Mouse (Mus musculus) gastrocnemius, adult 2 months (tissue): ENCODE results near the gene Ipo4. TPM values are rescaled to one million over a fixed set of nuclear protein-coding genes. Genes with fewer than 3 reads are reported as not detected.

Source experiments
- DNase-seq: peaks from one replicate; pipeline ENCODE4 v3.0.0; 2022
- H3K27ac ChIP-seq: fragments of 200-600 bp; 2 replicates; pipeline ENCODE4 v1.8.1; 2022; ENCODE audit warnings: mild to moderate bottlenecking
- H3K4me3 ChIP-seq: fragments of 200-600 bp; 2 replicates; pipeline ENCODE4 v1.8.1; 2022; ENCODE audit warnings: mild to moderate bottlenecking, moderate library complexity
- CTCF ChIP-seq: fragments of 200-600 bp; IDR thresholded peaks from 2 replicates; pipeline ENCODE4 v1.8.1; 2022; ENCODE audit warnings: antibody characterized with exemption, mild to moderate bottlenecking, moderate library complexity
- intact Hi-C: fragments of 180-260 bp; cut with DNase I; formaldehyde crosslinking; loops from one replicate; pipeline ENCODE4 v1.15.1; 2025
- total RNA-seq, 2 experiments: library from RNA; stranded (reverse); gene quantifications; 2 replicates each; pipeline ENCODE4 v1.2.3; 2021

Gene Ipo4
- total RNA-seq, 2 experiments from 2014 or later = 73.2 to 81.0 TPM

DNA sequence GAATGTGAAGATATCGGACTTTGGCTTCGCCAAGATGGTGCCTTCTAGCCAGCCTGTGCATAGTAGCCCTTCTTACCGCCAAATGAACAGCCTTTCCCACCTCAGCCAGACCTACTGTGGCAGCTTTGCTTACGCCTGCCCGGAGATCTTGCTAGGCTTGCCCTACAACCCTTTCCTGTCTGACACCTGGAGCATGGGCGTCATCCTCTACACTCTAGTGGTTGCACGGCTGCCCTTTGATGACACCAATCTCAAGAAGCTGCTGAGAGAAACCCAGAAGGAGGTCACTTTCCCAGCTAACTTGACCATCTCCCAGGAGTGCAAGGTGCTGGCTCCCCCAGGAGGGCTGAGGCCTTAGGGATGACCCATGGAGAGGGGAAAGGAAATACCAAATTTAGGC lies 15.8 kb upstream of the Ipo4 start:
- DNase-seq = no peak
- intact Hi-C loops = no loop called here
- no peak overlapping the region for H3K4me3 ChIP-seq
- H3K27ac ChIP-seq = no peak overlapping the region
- no peak for TF ChIP-seq CTCF

DNA sequence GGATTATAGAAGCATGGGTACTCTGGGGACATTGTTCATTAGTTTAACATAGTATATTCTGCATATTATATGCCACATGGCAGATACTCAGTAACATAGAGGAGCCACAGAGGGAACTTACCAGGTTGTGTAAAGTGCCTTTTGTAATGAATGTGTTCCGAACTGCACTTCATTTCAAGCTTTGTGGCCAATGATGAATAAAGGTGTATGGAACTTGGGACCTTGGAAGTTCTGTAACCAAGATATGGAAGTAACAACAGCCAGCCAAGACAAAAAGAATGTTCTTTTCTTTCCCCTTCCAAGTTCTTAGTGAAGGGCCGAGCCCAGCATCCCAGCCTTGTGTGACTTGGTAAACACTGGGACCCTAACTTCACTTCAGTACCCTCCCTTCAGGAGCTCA lies 14.1 kb upstream of the Ipo4 start, which contains the start of gene Tssk4:
Gene Tssk4, plus strand, starts transcription at position 301 of the 400 bp plus-strand sequence.
- intact Hi-C loops = no loop called here
- Histone ChIP-seq H3K27ac (no peak within 1 kb of the TSS), H3K4me3 (no peak within 1 kb of the TSS)
- TF ChIP-seq CTCF = no peak
- no peak for DNase-seq

DNA sequence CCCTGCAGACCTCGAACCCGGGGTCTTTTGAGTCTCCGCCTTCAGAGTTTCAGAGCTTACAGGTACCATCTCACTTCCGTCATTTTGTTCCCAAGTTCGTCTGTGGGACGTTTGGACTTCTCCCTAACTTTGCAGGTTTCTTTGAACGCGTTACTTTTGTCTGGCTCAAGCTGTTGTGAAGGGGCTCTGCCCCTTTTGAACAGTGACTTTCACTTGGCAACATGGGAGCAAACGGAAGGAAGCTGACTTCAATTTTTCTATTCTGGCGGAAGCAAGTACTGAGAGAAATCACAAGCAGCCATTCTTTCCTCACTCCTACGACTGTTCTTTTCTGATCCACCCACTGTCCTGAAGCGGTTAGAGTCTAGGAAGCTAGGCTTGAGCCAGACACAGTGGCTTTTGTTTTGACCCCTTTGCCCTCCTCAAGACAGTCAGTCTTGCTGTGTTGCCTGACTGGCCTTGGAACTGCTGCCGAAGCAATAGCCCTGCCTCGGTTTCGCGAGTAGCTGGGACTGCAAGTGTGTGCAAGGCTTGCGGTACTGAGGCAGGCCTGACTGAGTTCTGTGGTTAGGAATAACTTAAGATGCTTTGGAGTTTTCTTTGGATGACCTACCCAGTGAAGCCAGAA lies 8.6 kb upstream of the Ipo4 start:
- no peak for DNase-seq
- no peak for TF ChIP-seq CTCF
- Histone ChIP-seq H3K4me3 (peak overlapping the region; percentile 94), H3K27ac (peak overlapping the region; percentile 100)
- intact Hi-C loops = no loop called here

DNA sequence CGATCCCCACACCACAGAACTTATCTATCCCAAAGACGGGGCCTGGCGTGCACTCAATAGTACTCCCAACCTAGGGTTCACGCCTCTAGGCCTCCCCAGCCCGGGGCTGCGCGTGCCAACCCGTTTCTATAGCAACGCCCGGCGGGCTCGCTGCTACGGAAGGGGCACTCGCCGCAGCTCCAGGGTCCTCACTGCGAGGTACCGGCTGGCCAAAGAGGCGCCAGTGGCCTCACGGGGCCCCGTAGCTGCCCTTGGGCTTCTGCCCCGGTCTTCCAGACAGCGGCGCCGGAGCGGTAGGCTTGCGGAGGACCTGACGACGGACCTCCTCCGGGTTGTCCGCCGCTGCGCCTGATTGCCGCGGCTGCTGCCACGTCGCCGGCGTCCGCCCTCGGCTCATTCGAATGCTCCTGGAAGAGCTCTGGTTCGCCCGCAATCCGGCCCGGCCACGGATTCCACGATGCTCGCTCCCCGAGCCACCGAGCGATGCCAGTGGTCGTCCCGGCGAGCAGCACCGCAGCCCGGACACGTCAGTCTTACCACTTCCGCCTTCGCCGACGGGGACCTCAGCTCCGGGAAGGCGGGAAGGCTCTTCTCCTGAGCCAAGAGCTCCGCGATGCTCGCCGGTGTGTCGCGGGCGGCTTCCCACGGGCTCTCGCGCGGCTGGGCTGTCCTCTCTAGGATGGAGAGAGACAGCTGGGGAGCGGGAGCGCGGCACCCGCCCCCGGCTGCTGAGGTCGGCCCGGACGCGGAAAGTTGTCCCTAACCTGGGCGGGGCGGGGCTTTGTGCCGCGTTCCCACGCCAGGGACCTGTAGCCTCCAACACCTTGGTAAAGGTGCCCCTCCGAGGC lies 7.5 kb upstream of the Ipo4 start, which contains the start of gene Tm9sf1:
Gene Tm9sf1, minus strand, starts transcription at position 747 of the 848 bp plus-strand sequence.
- peak; percentile 90 for DNase-seq
- no peak; the same call in 1 of the 2 replicates for TF ChIP-seq CTCF
- intact Hi-C loops = no loop called here
- peak within 1 kb of the TSS; percentile 100 for H3K27ac ChIP-seq
- H3K4me3 ChIP-seq = peak within 1 kb of the TSS; percentile 94

DNA sequence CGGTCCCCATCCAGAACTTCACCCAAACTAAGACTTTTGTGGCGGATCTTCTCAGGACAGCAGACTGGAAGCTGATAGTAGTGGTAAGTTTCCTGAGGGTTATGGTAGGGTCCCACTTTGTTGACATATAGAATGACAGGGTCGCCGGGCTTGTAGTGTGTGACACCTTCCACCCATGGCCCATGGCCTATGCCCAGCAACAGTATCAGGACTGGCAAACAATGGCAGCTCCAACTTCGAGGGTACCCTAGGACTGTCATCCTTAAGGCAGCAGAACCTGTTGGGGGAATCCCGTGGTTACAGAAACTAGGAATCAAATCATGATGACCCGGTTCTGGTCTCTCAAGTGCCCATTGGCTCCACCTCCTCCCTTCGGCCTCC lies 6.9 kb upstream of the Ipo4 start:
- no peak for TF ChIP-seq CTCF
- intact Hi-C loops = no loop called here
- Histone ChIP-seq H3K27ac (peak overlapping the region; percentile 100), H3K4me3 (peak overlapping the region; percentile 94)
- DNase-seq = no peak

DNA sequence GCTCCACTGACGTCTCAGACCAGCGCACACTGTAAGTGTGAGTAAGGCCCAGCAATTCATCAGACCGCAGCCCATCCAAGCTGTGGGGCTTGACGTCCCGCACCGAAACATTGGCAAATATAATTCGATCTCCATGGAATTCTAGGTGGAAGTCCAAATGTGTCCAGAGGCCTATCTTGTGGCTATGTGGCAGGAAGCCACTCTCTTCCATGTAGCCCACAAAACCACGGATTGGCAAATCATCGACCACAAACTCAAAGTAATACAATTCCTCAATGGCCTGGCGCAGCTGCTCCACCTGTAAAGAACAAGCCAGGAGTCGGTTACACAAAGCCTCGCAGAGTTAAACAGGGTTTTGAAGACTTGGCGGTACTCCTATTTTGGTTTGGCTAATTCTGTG lies 5.5 kb upstream of the Ipo4 start:
- no peak for DNase-seq
- Histone ChIP-seq H3K4me3 (no peak overlapping the region), H3K27ac (no peak overlapping the region)
- intact Hi-C loops = no loop called here
- no peak for TF ChIP-seq CTCF

DNA sequence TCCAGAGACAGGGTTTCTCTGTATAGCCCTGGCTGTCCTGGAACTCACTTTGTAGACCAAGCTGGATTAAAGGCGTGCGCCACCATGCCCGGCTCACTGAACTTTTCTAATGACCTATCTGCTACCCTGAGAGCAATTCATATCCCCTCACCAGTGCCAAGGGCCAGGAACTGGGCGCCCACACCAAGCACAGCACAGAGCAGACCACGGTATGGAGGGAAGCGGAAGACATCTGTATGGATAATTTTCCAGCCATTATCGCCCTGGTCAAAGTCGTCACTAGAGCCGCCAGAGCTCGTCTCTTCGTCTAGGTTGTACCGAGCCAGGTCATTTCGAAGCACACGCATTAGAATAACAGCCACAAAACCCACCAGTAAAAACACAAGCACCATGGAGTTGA lies 5.1 kb upstream of the Ipo4 start:
- Histone ChIP-seq H3K27ac (no peak overlapping the region), H3K4me3 (no peak overlapping the region)
- DNase-seq = no peak
- intact Hi-C loops = no loop called here
- no peak for TF ChIP-seq CTCF

DNA sequence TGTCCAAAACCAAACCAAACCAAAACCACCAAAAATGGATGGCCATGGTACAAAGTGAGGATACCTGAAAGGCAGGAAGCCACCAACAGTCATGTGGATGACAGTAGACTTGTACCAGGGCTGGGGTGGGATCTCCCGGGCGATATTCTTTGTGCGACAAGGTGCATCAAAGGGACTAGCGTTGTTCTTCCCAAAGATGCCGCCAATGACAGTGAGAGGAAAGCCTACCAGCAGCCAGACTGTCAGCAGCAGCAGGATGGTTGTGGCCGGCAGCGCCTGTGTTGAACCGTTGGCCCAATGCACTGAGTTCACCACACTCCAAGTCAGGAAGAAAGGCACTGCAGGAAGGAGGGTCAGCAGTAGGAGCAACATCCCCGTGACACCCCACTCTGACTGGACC lies 2.0 kb upstream of the Ipo4 start, which contains the start of gene Gm49378:
Gene Gm49378, minus strand, starts transcription at position 101 of the 400 bp plus-strand sequence.
- no peak within 1 kb of the TSS for H3K27ac ChIP-seq
- no peak for DNase-seq
- intact Hi-C loops = no loop called here
- H3K4me3 ChIP-seq = no peak within 1 kb of the TSS
- TF ChIP-seq CTCF = no peak

DNA sequence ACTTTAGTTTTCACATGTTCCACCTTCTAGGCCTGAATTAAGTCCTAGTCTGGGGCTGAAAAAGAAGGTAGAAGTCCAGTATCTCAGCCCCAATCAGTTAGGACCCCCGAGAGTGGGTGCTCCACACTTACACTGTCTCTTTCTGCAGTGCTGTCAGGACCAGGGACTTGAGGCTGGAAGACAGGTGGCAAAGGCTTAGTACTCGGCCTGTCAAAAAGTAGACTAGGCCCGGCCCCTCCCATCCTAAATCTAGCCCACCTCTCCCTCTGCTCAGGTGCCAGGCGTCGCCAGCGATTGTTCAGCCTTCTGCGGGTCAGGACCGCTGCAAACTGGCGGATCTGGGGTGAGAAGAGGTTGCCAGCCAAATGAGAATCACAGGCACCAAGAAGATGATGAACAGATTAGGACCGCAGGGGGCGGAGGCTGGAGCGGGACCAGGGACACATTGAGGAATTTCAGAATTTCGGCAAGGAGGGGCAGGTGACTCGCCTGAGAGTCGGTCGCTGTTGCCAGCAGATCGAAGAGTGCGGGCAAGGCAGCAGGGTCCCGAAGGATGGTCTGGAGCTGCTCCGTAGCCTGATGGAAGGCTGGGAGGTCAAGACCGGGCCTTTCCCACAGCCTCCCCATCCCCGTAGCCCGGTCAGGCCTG lies 759 bp downstream of the Ipo4 start:
- peak overlapping the region; percentile 84 for H3K4me3 ChIP-seq
- intact Hi-C loops = no loop called here
- TF ChIP-seq CTCF = no peak
- H3K27ac ChIP-seq = peak overlapping the region; percentile 87
- DNase-seq = no peak

DNA sequence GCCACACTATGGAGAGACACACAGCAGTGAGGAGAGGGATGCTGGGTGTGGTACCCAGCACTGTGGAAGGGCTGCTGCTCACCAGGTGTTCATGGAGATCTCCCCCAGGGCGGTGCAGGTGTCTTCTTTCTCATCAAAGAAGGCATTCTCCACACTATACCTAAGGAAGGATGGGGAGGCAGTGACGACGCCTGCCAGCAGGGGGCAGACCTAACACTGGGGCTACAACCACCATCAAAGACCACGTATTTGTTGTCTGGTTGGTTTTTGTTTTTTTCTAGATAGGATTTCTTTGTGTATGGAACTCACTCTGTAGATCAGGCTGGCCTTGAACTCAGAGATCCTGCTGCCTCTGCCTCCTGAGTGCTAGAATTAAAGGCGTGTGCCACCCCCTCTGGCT lies 6.4 kb downstream of the Ipo4 start:
- peak; percentile 70 for DNase-seq
- intact Hi-C loops = loop anchor here (2.0 kb wide), 1 partner anchor 113 kb away; no protein-coding TSS in a partner anchor
- Histone ChIP-seq H3K27ac (no peak overlapping the region), H3K4me3 (no peak overlapping the region)
- peak; percentile 90 for TF ChIP-seq CTCF

DNA sequence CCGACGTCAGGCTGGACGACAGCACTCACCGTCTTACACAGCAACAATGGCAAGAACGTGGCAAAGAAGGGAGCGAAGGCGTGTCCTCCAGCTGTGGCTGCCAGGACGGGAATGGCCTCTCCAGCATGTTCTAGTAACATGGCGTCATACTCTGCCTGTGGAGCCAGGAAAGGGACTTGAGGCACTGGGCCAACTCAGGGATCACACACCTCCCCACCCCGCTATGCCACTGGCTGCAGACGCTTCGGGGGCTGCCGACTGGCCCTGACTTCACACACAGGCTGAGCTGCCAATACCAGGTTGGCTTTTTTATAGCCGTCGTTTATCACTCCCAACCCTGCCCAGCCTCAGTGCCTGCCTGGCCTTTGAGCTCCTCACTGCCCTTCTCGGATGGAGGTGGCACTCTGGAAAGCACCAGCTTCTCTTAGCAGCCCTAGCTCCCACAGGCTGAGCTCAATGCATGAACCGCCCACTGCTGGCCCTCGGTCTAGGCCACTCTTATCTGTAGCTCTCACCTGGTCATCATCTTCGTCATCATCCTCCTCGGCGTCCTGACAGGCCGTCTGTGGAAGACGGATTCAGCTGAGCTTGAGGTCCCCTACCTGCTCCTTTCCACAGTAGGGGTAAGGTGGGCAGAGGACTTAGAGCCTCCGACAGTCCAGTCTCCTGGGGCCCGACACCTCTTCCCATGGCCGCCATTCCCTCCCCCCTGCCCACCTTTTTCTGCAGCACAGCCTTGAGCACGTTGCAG lies 7.5 kb downstream of the Ipo4 start:
- Histone ChIP-seq H3K27ac (no peak overlapping the region), H3K4me3 (no peak overlapping the region)
- intact Hi-C loops = loop anchor here (2.0 kb wide), 1 partner anchor 115 kb away; no protein-coding TSS in a partner anchor
- no peak for TF ChIP-seq CTCF
- no peak for DNase-seq

DNA sequence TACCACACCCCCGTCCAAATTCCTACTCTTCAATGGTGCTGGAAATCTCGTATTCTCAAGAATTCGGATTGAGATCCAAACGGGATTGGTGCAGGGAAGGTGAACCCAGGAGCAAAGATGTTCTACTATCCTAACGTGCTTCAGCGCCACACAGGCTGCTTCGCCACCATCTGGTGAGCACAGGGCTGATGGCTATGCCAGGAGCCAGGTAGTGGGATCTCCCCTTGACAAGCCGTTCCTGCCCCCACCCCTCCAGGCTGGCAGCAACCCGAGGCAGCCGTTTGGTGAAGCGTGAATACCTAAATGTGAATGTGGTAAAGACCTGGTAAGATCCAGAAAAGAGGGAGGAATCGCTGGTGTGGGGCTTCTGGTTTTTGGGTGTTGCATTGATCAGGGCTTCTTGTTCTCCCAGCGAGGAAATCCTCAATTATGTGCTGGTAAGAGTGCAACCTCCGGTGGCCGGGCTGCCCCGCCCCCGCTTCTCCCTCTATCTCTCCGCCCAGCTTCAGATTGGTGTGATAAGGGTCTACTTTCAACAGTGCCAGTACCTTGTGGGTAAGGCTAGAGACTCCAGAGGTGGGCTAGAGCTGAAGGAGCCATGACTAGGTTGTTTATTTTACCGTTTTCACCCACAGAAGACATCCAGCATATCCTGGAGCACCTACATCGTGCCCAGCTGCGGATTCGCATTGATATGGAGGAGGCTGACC lies 17.1 kb downstream of the Ipo4 start:
- intact Hi-C loops = no loop called here
- Histone ChIP-seq H3K4me3 (no peak overlapping the region), H3K27ac (no peak overlapping the region)
- no peak for DNase-seq
- TF ChIP-seq CTCF = no peak
